Mouse (Mus musculus) adrenal gland, postnatal 25 days (tissue): Measurements from ENCODE around the gene Smyd3. TPM values are rescaled to one million over a fixed set of nuclear protein-coding genes. Genes with fewer than 3 reads are reported as not detected.

Source experiments
- DNase-seq: peaks from one replicate; pipeline ENCODE4 v3.0.0; 2021; ENCODE audit warnings: mixed read lengths
- total RNA-seq: library from RNA; stranded (reverse); gene quantifications from 2 replicates; pipeline ENCODE4 v1.2.3, GENCODE M21; 2021

Smyd3 gene
- total RNA-seq, 1 experiment from 2014 or later: 9.6 TPM

- no peak for DNase-seq
Measured at GRCm38 (mm10) chr1:179218061-179218460, 299.8 kb downstream of the Smyd3 start.

GRCm38 (mm10) chr1:179217036-179217435 lies 300.8 kb downstream of the Smyd3 start:
- DNase-seq: no peak

DNA sequence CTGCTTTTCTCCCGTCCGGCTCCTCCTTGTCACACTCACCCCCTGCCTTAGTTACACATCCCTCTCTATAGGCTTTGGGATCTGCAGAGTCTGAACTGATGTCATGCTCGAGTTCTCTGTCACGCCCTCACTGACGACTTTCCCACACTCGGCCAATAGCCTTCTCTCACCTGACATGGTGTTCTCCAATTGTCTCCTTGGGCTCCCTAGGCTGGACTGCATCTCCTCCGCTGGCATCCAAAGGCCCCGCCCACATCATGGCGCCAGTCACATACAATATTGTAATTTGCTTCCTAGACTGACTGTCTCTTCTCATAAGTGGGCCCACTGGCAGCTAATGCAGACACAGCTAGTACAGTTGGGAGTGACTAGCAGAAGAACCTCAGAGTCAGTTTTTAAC lies 304.5 kb downstream of the Smyd3 start:
- no peak for DNase-seq

DNA sequence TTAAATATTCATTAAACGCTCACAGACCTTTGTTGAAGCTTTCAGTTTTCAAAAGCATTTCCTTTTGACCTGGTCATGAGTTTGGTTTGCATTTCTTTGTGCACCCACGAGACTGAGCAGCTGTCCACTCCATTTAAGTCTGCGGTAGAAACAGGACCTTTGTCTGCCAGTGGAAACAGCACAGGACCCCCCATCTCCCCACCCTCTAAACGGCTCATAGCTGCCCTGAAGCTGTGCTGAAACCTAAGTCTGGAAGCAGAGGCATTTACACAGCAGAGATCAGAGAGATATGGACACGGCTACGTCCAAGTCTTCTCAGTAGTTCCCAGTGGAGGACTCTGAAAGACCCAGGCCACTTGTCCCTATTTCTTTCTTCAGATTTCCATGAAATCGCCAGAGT lies 305.5 kb downstream of the Smyd3 start:
- no peak for DNase-seq

DNA sequence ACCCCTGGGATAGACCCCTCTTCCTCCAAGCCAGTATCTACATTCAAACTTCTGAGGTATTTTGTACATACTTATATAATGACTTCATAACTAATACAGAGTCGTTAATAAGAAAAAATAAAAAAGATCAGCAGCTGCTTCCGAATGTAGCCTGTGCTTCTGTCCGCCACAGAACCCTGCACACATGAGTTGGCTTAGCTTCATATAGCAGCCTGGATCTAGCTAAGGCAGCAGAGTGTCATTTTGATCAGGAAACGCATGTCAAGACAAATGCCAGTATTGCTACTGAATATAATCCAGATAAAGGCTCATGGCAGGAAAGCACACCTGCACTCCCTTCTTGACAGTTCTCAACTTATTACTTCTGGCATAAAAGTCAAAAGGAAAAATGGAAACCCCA lies 306.5 kb downstream of the Smyd3 start:
- DNase-seq: no peak

- no peak for DNase-seq
Measured at GRCm38 (mm10) chr1:179207846-179208595, 309.8 kb downstream of the Smyd3 start.

DNA sequence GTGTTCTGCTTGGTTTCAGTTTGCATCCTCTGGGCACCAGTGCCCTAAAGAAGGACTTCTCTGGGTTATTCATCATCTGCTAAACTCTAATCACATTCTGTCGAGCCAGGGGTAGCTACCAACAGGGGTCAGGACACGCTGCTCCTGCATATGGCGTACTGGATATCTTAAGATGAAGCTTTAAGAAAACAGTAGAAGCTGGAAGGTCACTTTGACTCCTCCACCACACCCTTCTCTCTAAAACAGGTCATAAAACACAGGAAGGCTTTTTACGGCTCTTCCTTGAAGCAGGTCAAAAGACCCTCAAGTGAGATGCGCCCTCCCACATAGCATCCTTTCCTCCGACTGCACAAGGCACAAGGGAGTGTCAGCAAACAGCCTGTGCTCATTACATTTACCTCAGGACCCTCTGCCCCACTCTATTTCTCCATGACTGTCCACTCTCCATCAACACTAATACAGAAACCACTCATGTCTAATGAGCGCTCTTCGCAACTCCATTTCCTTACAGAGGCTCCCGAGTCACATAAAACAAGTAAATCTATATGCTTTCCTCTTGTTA lies 310.6 kb downstream of the Smyd3 start:
- DNase-seq: no peak

DNA sequence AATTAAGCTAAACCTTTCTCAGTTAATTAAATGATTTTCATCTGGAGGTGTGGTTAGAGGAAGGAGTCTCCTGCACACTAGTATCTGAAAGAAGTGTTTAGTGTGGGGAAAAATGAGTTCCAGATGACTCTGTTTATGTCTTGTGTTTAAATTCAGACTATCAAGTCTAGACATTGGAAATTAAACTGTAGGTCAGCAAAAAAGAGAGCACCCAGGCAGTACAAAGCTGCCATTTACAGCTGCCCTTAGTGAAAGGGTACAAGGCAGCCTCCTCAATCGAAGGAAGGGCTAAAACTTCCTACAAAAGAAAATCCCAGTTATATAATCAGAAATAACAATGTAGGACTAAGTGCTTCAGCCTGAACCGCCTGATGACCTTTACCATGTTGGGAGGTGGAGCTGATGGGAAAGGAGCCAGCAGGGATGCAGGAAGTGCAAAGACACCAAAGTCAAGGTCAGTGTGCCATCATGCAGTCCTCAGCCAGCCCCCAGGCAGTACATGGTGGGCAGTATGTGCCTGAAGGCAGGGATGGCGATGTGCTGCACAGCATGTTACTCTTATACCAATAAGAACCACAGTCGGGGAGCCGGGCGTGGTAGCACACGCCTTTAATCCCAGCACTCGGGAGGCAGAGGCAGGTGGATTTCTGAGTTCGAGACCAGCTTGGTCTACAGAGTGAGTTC lies 319.2 kb downstream of the Smyd3 start:
- DNase-seq: no peak

GRCm38 (mm10) chr1:179197821-179198516 lies 319.9 kb downstream of the Smyd3 start:
- DNase-seq: no peak

DNA sequence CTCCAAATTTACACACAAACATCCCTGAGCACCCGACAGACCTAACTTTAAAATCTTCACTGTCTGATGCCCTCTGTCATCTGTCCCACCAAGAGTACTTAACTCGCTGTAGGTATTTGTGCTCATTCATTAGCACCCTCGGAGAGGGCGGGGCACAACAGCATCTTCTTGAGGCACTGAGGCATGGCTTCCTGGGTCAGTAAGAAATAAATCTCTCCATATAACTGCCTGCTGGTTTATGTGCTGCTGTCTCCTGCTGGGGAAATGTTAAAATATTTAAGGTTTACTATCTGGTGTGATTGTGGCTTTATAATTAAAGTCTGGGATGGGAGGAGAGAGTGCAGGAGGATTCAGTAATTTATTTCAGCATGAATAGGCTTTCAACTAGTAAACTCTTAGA lies 320.7 kb downstream of the Smyd3 start:
- no peak for DNase-seq

- no peak for DNase-seq
Measured at GRCm38 (mm10) chr1:179196422-179196821, 321.4 kb downstream of the Smyd3 start.

- DNase-seq: no peak
Measured at GRCm38 (mm10) chr1:179192781-179193180, 325.1 kb downstream of the Smyd3 start.

GRCm38 (mm10) chr1:179190837-179191236 lies 327.0 kb downstream of the Smyd3 start:
- DNase-seq: no peak

- no peak for DNase-seq
Measured at GRCm38 (mm10) chr1:179187171-179187570, 330.7 kb downstream of the Smyd3 start.

DNA sequence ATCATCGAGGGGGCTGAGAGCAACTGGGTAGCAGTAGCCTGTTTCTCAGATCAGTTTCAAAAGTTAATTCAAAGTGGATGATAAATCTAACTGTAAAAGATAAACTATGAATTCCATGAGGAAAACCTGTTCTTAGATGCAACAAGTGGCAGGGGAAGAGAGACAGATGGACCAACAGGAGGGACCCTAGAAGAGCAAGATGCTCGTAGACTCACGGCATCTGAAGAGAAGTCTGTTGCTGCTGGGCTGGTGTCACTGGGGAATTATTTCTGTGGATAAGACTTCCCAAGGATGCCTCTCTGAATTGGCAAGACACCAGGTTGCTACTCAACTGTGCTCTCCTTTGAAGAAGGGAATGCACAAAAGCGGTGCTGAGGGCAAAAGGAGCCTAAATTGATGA lies 333.2 kb downstream of the Smyd3 start:
- no peak for DNase-seq

DNA sequence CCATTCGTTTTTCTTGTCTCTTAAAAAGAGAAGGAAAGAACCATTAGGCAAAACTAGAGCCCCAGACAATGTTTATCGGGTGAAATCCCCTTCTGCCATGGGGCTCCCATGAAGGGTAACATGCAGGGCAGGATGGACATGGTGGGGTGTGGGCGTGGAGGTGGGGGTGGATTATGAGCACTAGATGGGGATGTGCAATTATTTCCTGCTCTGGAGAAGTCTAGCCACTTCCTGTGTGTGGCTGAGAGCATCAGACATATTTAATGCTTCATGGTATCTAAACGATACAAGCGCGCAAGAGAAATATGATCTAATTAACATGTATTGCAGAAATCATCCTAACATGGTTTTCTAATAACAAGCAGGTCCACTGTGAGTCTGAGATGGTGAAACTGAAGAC lies 334.3 kb downstream of the Smyd3 start:
- DNase-seq: no peak

DNA sequence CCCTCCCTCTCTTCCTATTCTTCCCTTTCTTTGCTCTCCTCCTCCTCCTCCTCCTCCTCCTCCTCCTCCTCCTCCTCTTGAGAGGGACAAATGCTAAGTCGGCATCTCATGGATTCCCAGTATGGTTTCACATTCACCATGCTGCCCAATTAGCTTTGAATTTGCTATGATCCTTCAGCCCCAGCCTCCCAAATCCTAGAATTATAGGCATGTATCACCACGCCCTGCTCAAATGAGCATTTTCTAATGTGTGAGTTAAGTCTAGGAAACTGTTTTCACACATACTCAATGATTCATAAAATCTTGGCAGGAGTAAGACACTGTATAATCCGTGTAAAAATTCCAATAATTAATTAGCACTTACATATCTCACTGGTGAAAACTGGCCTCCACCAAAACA lies 337.3 kb downstream of the Smyd3 start:
- no peak for DNase-seq

- DNase-seq: no peak
Measured at GRCm38 (mm10) chr1:179176861-179177658, 340.8 kb downstream of the Smyd3 start.

DNA sequence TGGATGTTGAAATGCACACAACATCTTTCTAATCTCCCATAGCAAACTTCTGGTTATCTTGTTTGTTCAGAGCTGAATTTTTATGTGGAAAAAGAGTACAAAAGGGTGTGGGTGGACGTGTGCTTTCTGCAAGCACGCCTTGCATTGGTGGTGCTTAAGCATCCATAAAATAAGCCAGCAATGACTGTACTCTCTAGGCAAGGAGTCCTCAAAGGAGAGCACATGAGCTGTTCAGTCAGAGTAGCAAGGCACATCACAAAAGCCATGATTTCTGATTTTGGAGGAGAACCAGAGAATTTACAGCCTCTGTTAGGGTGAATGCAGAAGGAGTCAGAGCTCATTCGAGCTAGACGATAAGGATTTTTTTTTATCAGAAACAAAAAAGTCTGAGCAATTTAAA lies 343.6 kb downstream of the Smyd3 start:
- no peak for DNase-seq

DNA sequence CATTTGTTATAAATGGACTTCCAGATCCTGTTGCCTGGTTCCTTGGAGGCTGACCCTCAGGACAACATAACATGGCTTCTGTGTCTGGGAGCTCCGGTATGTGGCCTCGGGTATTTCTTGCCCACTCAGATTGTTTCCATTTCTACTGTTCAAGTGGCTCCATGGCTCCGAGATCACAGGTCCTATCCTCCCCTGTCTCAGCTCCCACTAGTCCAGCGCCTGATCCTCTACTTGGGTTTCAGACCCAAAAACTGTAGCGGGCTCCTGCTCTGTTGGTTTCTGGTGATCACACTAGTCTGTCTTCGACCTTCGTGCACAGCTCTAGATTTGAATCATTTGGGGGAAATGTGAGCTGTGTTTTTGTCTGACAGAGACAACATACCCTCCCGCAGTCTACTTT lies 347.3 kb downstream of the Smyd3 start:
- no peak for DNase-seq

GRCm38 (mm10) chr1:179169749-179170148 lies 348.1 kb downstream of the Smyd3 start:
- no peak for DNase-seq

- no peak for DNase-seq
Measured at GRCm38 (mm10) chr1:179169161-179169560, 348.7 kb downstream of the Smyd3 start.
